Mouse (Mus musculus): Measurements from ENCODE around the gene Chpf2. TPM values are rescaled to one million over a fixed set of nuclear protein-coding genes. Genes with fewer than 3 reads are reported as not detected.
A peak's percentile ranks its signal among the peaks of the same experiment; 100 is the strongest.

Chpf2 gene
- polyA plus RNA-seq, 1 experiment from 2014 or later = 12.2 TPM

GRCm38 (mm10) chr5:24601071-24601835 is 14.7 kb downstream of the Chpf2 start:
- ATAC-seq (ENCODE audit: insufficient read depth) (peak; percentile 9; the same call in 1 of the 2 replicates), DNase-seq (no peak)
- peaks cover 33% of the 10 kb centered on the region for H3K4me1 ChIP-seq (ENCODE audit: insufficient read depth)
- no peaks in the 10 kb centered on the region for H3K36me3 ChIP-seq (ENCODE audit: insufficient read depth)
- H3K9ac ChIP-seq = peak overlapping the region; percentile 89
- no peaks in the 10 kb centered on the region for H3K9me3 ChIP-seq (ENCODE audit: low read depth, low read length)
- peak overlapping the region; percentile 94 for H3K4me2 ChIP-seq
- H3K27me3 ChIP-seq (ENCODE audit: insufficient read depth, low read length) = peaks cover 6% of the 10 kb centered on the region; the same call in 1 of the 2 replicates
- 2% methylated on average over 33 of the region's 33 CpGs for WGBS
- TF ChIP-seq CTCF (IDR thresholded peaks at IDR 0.05; ENCODE audit: low read depth) = no peak
- H3K4me3 ChIP-seq (ENCODE audit: low read depth, low read length) = peak overlapping the region; percentile 73
- peak overlapping the region; percentile 100 for H3K27ac ChIP-seq (ENCODE audit: low read depth)

GRCm38 (mm10) chr5:24601911-24602750 is 15.6 kb downstream of the Chpf2 start:
- Histone ChIP-seq H3K36me3 (ENCODE audit: insufficient read depth) (no peaks in the 10 kb centered on the region), H3K27ac (ENCODE audit: low read depth) (peak overlapping the region; percentile 100), H3K4me1 (ENCODE audit: insufficient read depth) (peaks cover 40% of the 10 kb centered on the region), H3K9me3 (ENCODE audit: low read depth, low read length) (no peaks in the 10 kb centered on the region), H3K9ac (peak overlapping the region; percentile 89), H3K4me3 (ENCODE audit: low read depth, low read length) (peak overlapping the region; percentile 73), H3K27me3 (ENCODE audit: insufficient read depth, low read length) (peaks cover 6% of the 10 kb centered on the region; the same call in 1 of the 2 replicates), H3K4me2 (peak overlapping the region; percentile 94)
- ATAC-seq (ENCODE audit: insufficient read depth) (peak; percentile 51), DNase-seq (peak; percentile 88)
- under 1% methylated on average over 72 of the region's 73 CpGs for WGBS
- TF ChIP-seq CTCF (IDR thresholded peaks at IDR 0.05; ENCODE audit: low read depth) = no peak

GRCm38 (mm10) chr5:24602751-24603343 is 16.3 kb downstream of the Chpf2 start:
- DNase-seq (peak; percentile 96), ATAC-seq (ENCODE audit: insufficient read depth) (peak; percentile 62)
- Histone ChIP-seq H3K4me2 (peak overlapping the region; percentile 94), H3K9ac (peak overlapping the region; percentile 89), H3K27me3 (ENCODE audit: insufficient read depth, low read length) (peaks cover 6% of the 10 kb centered on the region; the same call in 1 of the 2 replicates), H3K9me3 (ENCODE audit: low read depth, low read length) (no peaks in the 10 kb centered on the region), H3K4me3 (ENCODE audit: low read depth, low read length) (peak overlapping the region; percentile 73), H3K4me1 (ENCODE audit: insufficient read depth) (peaks cover 40% of the 10 kb centered on the region), H3K27ac (ENCODE audit: low read depth) (peak overlapping the region; percentile 100), H3K36me3 (ENCODE audit: insufficient read depth) (no peaks in the 10 kb centered on the region)
- 1% methylated on average over 16 of the region's 16 CpGs for WGBS
- TF ChIP-seq CTCF (IDR thresholded peaks at IDR 0.05; ENCODE audit: low read depth) = no peak

- DNase-seq (no peak), ATAC-seq (ENCODE audit: insufficient read depth) (no peak)
- peak overlapping the region; percentile 100 for H3K27ac ChIP-seq (ENCODE audit: low read depth)
- peak overlapping the region; percentile 94 for H3K4me2 ChIP-seq
- H3K27me3 ChIP-seq (ENCODE audit: insufficient read depth, low read length) = peaks cover 6% of the 10 kb centered on the region; the same call in 1 of the 2 replicates
- no peaks in the 10 kb centered on the region for H3K36me3 ChIP-seq (ENCODE audit: insufficient read depth)
- WGBS = 55% methylated on average over 8 of the region's 8 CpGs
- peaks cover 33% of the 10 kb centered on the region for H3K4me1 ChIP-seq (ENCODE audit: insufficient read depth)
- H3K9ac ChIP-seq = peak overlapping the region; percentile 69; the same call in 1 of the 2 replicates
- H3K9me3 ChIP-seq (ENCODE audit: low read depth, low read length) = no peaks in the 10 kb centered on the region
- peak overlapping the region; percentile 73 for H3K4me3 ChIP-seq (ENCODE audit: low read depth, low read length)
- no peak for TF ChIP-seq CTCF (IDR thresholded peaks at IDR 0.05; ENCODE audit: low read depth)
These were observed 17.0 kb downstream of the Chpf2 start for GRCm38 (mm10) chr5:24603431-24604010.

- no peaks in the 10 kb centered on the region for H3K9me3 ChIP-seq (ENCODE audit: low read depth, low read length)
- DNase-seq (no peak), ATAC-seq (ENCODE audit: insufficient read depth) (no peak)
- peaks cover 4% of the 10 kb centered on the region; the same call in 1 of the 2 replicates for H3K27me3 ChIP-seq (ENCODE audit: insufficient read depth, low read length)
- peak overlapping the region; percentile 69 for H3K9ac ChIP-seq
- TF ChIP-seq CTCF (IDR thresholded peaks at IDR 0.05; ENCODE audit: low read depth) = no peak
- WGBS = 15% methylated on average over 12 of the region's 12 CpGs
- peak overlapping the region; percentile 100 for H3K27ac ChIP-seq (ENCODE audit: low read depth)
- no peaks in the 10 kb centered on the region for H3K36me3 ChIP-seq (ENCODE audit: insufficient read depth)
- H3K4me2 ChIP-seq = peak overlapping the region; percentile 94
- peaks cover 33% of the 10 kb centered on the region for H3K4me1 ChIP-seq (ENCODE audit: insufficient read depth)
- H3K4me3 ChIP-seq (ENCODE audit: low read depth, low read length) = peak overlapping the region; percentile 60
These were observed 17.6 kb downstream of the Chpf2 start for GRCm38 (mm10) chr5:24604080-24604655.

GRCm38 (mm10) chr5:24604656-24605100 is 18.1 kb downstream of the Chpf2 start:
- Histone ChIP-seq H3K4me1 (ENCODE audit: insufficient read depth) (peaks cover 33% of the 10 kb centered on the region), H3K9me3 (ENCODE audit: low read depth, low read length) (no peaks in the 10 kb centered on the region), H3K9ac (peak overlapping the region; percentile 69), H3K27me3 (ENCODE audit: insufficient read depth, low read length) (no peaks in the 10 kb centered on the region), H3K4me3 (ENCODE audit: low read depth, low read length) (peak overlapping the region; percentile 60), H3K27ac (ENCODE audit: low read depth) (peak overlapping the region; percentile 100), H3K36me3 (ENCODE audit: insufficient read depth) (no peaks in the 10 kb centered on the region), H3K4me2 (peak overlapping the region; percentile 94)
- ATAC-seq (ENCODE audit: insufficient read depth) (peak; percentile 68), DNase-seq (peak; percentile 93)
- peak; percentile 50 for TF ChIP-seq CTCF (IDR thresholded peaks at IDR 0.05; ENCODE audit: low read depth)
- under 1% methylated on average over 45 of the region's 46 CpGs for WGBS
